Mouse (Mus musculus) hindbrain, embryonic 11.5 days (tissue): ENCODE measurements around the gene Cacna1b. TPM values are rescaled to one million over a fixed set of nuclear protein-coding genes. Genes with fewer than 3 reads are reported as not detected.

Source experiments
- ATAC-seq: fragments of 200-750 bp; cut with Nextera tagmentation; 2 replicates; pipeline ENCODE4 v1.8.0; 2017; ENCODE audit warnings: mild to moderate bottlenecking, moderate TSS enrichment, moderate library complexity; ENCODE audit not compliant: low FRiP score
- DNase-seq: peaks from one replicate; pipeline ENCODE4 v3.0.0-alpha.2; 2015; ENCODE audit warnings: low spot score
- H3K27ac ChIP-seq: fragments of 300-500 bp; sonication (generic); 2 replicates; pipeline ENCODE4 v1.5.1; 2014; ENCODE audit warnings: mild to moderate bottlenecking, low read depth, low read length
- H3K27me3 ChIP-seq: fragments of 300-500 bp; sonication (generic); 2 replicates; pipeline ENCODE4 v1.6.1; 2014; ENCODE audit warnings: mild to moderate bottlenecking, low read length, moderate library complexity, mixed read lengths; ENCODE audit not compliant: control insufficient read depth, insufficient read depth
- H3K36me3 ChIP-seq: fragments of 300-500 bp; sonication (generic); 2 replicates; pipeline ENCODE4 v1.6.1; 2014; ENCODE audit warnings: mild to moderate bottlenecking, low read length, moderate library complexity, mixed read lengths; ENCODE audit not compliant: control insufficient read depth, insufficient read depth
- H3K4me1 ChIP-seq: fragments of 300-500 bp; sonication (generic); replicated peaks from 2 replicates; pipeline ENCODE4 v1.6.1; 2014; ENCODE audit warnings: low read length, mixed read lengths; ENCODE audit not compliant: control insufficient read depth, insufficient read depth
- H3K4me2 ChIP-seq: fragments of 300-500 bp; sonication (generic); replicated peaks from 2 replicates; pipeline ENCODE4 v1.6.1; 2014; ENCODE audit warnings: mild to moderate bottlenecking, low read depth, low read length
- H3K4me3 ChIP-seq: fragments of 300-500 bp; sonication (generic); 2 replicates; pipeline ENCODE4 v1.5.1; 2014; ENCODE audit warnings: low read depth, low read length
- H3K9ac ChIP-seq: fragments of 300-500 bp; sonication (generic); 2 replicates; pipeline ENCODE4 v1.6.1; 2014; ENCODE audit warnings: low read depth, low read length
- H3K9me3 ChIP-seq: fragments of 300-500 bp; sonication (generic); 2 replicates; pipeline ENCODE4 v1.6.1; 2016; ENCODE audit warnings: low read length; ENCODE audit not compliant: control insufficient read depth
- WGBS: fragments of 180-500 bp; shearing (Covaris S2); extraction: QIAGEN DNeasy Blood & Tissue Kit; methylation state at CpG from one replicate; pipeline ENCODE4 v1.1.7; 2014; 5-methylcytosine and 5-hydroxymethylcytosine counted together
- polyA plus RNA-seq: library from polyadenylated mRNA; unstranded; fragments of >200 nt; fragmentation: Nextera tagmentation; extraction: Ambion mirVana; gene quantifications from 2 replicates; pipeline ENCODE4 v1.2.1, GENCODE M21; 2014

Cacna1b gene
- polyA plus RNA-seq, 1 experiment from 2014 or later, result 4.8 TPM

- H3K36me3 ChIP-seq, result no peaks in the 10 kb centered on the region
- H3K9ac ChIP-seq, result no peak overlapping the region
- 31% methylated on average over 50 of the region's 50 CpGs for WGBS
- ATAC-seq (peak; percentile 70), DNase-seq (peak; percentile 67)
- no peaks in the 10 kb centered on the region; the same call in 1 of the 2 replicates for H3K4me1 ChIP-seq
- no peak overlapping the region for H3K27ac ChIP-seq
- no peak overlapping the region for H3K4me3 ChIP-seq
- peak overlapping the region; percentile 44 for H3K4me2 ChIP-seq
- H3K9me3 ChIP-seq, result no peaks in the 10 kb centered on the region
- H3K27me3 ChIP-seq, result 0 out of 2 replicates have a peak, but pooled peaks cover 2% of the 10 kb centered on the region
Measured at GRCm38 (mm10) chr2:24679012-24679651, 83.8 kb downstream of the Cacna1b start.

GRCm38 (mm10) chr2:24678538-24678937 lies 84.4 kb downstream of the Cacna1b start:
- WGBS, result 87% methylated on average over 5 of the region's 5 CpGs
- no peak overlapping the region for H3K27ac ChIP-seq
- no peak overlapping the region for H3K9ac ChIP-seq
- 0 out of 2 replicates have a peak, but pooled peaks cover 2% of the 10 kb centered on the region for H3K27me3 ChIP-seq
- no peaks in the 10 kb centered on the region; the same call in 1 of the 2 replicates for H3K4me1 ChIP-seq
- DNase-seq (no peak), ATAC-seq (no peak)
- H3K36me3 ChIP-seq, result no peaks in the 10 kb centered on the region
- no peak overlapping the region for H3K4me3 ChIP-seq
- H3K4me2 ChIP-seq, result no peak overlapping the region; the same call in 1 of the 2 replicates
- no peaks in the 10 kb centered on the region for H3K9me3 ChIP-seq

GRCm38 (mm10) chr2:24678110-24678509 lies 84.8 kb downstream of the Cacna1b start:
- WGBS, result 62% methylated on average over 4 of the region's 4 CpGs
- no peak for DNase-seq

GRCm38 (mm10) chr2:24677629-24678028 lies 85.3 kb downstream of the Cacna1b start:
- Histone ChIP-seq H3K4me2 (no peak overlapping the region), H3K4me3 (no peak overlapping the region), H3K4me1 (no peaks in the 10 kb centered on the region; the same call in 1 of the 2 replicates), H3K27ac (no peak overlapping the region), H3K9me3 (no peaks in the 10 kb centered on the region), H3K9ac (no peak overlapping the region), H3K27me3 (0 out of 2 replicates have a peak, but pooled peaks cover 2% of the 10 kb centered on the region), H3K36me3 (no peaks in the 10 kb centered on the region)
- 95% methylated on average over 3 of the region's 3 CpGs for WGBS
- no peak for ATAC-seq
- no peak for DNase-seq

More at GRCm38 (mm10) chr2:24678110-24678509, 84.8 kb downstream of the Cacna1b start:
- Histone ChIP-seq H3K4me2 (no peak overlapping the region), H3K4me3 (no peak overlapping the region), H3K27ac (no peak overlapping the region), H3K9ac (no peak overlapping the region), H3K36me3 (no peaks in the 10 kb centered on the region), H3K4me1 (no peaks in the 10 kb centered on the region; the same call in 1 of the 2 replicates), H3K27me3 (0 out of 2 replicates have a peak, but pooled peaks cover 2% of the 10 kb centered on the region), H3K9me3 (no peaks in the 10 kb centered on the region)
- no peak for ATAC-seq

GRCm38 (mm10) chr2:24674432-24675006 lies 88.4 kb downstream of the Cacna1b start:
- Histone ChIP-seq H3K9me3 (no peaks in the 10 kb centered on the region), H3K36me3 (no peaks in the 10 kb centered on the region), H3K9ac (no peak overlapping the region), H3K27me3 (0 out of 2 replicates have a peak, but pooled peaks cover 2% of the 10 kb centered on the region), H3K4me1 (no peaks in the 10 kb centered on the region; the same call in 1 of the 2 replicates), H3K4me2 (no peak overlapping the region), H3K27ac (no peak overlapping the region), H3K4me3 (no peak overlapping the region)
- ATAC-seq (no peak), DNase-seq (no peak)
- 88% methylated on average over 6 of the region's 6 CpGs for WGBS

GRCm38 (mm10) chr2:24668598-24668997 lies 94.4 kb downstream of the Cacna1b start:
- no peak overlapping the region for H3K9ac ChIP-seq
- H3K27me3 ChIP-seq, result no peaks in the 10 kb centered on the region
- H3K36me3 ChIP-seq, result no peaks in the 10 kb centered on the region
- H3K4me1 ChIP-seq, result no peaks in the 10 kb centered on the region
- DNase-seq (no peak), ATAC-seq (no peak)
- no peaks in the 10 kb centered on the region for H3K9me3 ChIP-seq
- no peak overlapping the region for H3K4me2 ChIP-seq
- H3K27ac ChIP-seq, result no peak overlapping the region
- WGBS, result 97% methylated on average over 5 of the region's 5 CpGs
- no peak overlapping the region for H3K4me3 ChIP-seq

DNA sequence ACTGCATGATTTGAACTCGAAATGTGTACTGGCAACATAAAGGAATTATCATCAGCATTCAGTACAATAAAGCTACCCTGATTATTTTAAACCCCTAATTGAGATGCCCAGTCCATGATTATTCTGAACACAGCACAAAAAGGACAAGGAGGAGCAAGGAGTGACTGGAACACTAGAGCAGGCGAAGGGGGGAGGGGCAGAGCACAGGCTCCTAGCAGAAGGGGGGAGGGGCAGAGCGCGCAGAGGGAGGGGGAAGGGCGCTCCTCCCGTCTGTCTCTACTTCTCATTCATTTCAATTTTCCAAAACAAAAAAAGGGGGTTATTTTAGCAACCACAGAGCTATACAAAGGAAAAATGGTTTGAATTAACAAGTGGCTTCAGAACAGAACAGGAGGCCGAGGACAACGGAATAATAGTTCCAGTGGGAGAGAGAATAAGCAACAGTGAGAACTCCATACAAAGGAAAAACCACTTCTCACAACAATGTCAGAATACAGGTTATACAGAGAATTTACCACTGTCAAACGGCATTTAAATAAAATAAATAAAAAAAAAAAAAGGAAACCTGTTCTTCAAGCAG lies 98.2 kb downstream of the Cacna1b start:
- H3K4me2 ChIP-seq, result no peak overlapping the region; the same call in 1 of the 2 replicates
- no peak overlapping the region for H3K27ac ChIP-seq
- WGBS, result 14% methylated on average over 9 of the region's 9 CpGs
- DNase-seq (peak; percentile 82), ATAC-seq (peak; percentile 76)
- no peaks in the 10 kb centered on the region for H3K9me3 ChIP-seq
- H3K4me3 ChIP-seq, result no peak overlapping the region
- no peaks in the 10 kb centered on the region for H3K36me3 ChIP-seq
- H3K4me1 ChIP-seq, result no peaks in the 10 kb centered on the region
- H3K27me3 ChIP-seq, result no peaks in the 10 kb centered on the region
- no peak overlapping the region for H3K9ac ChIP-seq

- Histone ChIP-seq H3K4me1 (no peaks in the 10 kb centered on the region), H3K4me3 (no peak overlapping the region), H3K9ac (no peak overlapping the region), H3K27me3 (no peaks in the 10 kb centered on the region), H3K9me3 (no peaks in the 10 kb centered on the region), H3K36me3 (no peaks in the 10 kb centered on the region), H3K4me2 (no peak overlapping the region), H3K27ac (no peak overlapping the region)
- no peak for ATAC-seq
- no peak for DNase-seq
- 87% methylated on average over 6 of the region's 6 CpGs for WGBS
Measured at GRCm38 (mm10) chr2:24659150-24659775, 103.7 kb downstream of the Cacna1b start.
